Mouse (Mus musculus) olfactory bulb, adult 2 months (tissue): ENCODE data around the gene Fkbp1a. TPM values are rescaled to one million over a fixed set of nuclear protein-coding genes. Genes with fewer than 3 reads are reported as not detected.
A peak's percentile ranks its signal among the peaks of the same experiment; 100 is the strongest.

ENCODE experiments used
- H3K27ac ChIP-seq: fragments of 200-500 bp; 2 replicates; pipeline ENCODE4 v1.5.1; 2012; ENCODE audit warnings: low read depth, low read length; ENCODE audit not compliant: insufficient read depth
- H3K4me1 ChIP-seq: fragments of 200-500 bp; 2 replicates; pipeline ENCODE4 v1.6.1; 2012; ENCODE audit warnings: low read length; ENCODE audit not compliant: control insufficient read depth, insufficient read depth
- H3K4me3 ChIP-seq: fragments of 200-500 bp; 2 replicates; pipeline ENCODE4 v1.5.1; 2012; ENCODE audit warnings: mild to moderate bottlenecking, low read depth, low read length, moderate library complexity; ENCODE audit not compliant: insufficient read depth
- CTCF ChIP-seq: fragments of 200-500 bp; IDR thresholded peaks from 2 replicates; pipeline ENCODE4 v1.5.1; 2012; ENCODE audit warnings: low read depth, mild to moderate bottlenecking, low read length, moderate library complexity; ENCODE audit not compliant: insufficient read depth
- POLR2A ChIP-seq: fragments of 200-500 bp; IDR thresholded peaks from 2 replicates; pipeline ENCODE4 v1.6.1; 2012; ENCODE audit warnings: mild to moderate bottlenecking, low read depth, low read length, moderate library complexity; ENCODE audit not compliant: insufficient read depth
- WGBS: fragments of 180-500 bp; shearing (Covaris S2); methylation state at CpG from one replicate; pipeline ENCODE4 v1.1.7; 2018; 5-methylcytosine and 5-hydroxymethylcytosine counted together
- polyA plus RNA-seq: library from polyadenylated mRNA; stranded (reverse); fragments of >200 nt; gene quantifications from 2 replicates; pipeline ENCODE4 v1.2.4, GENCODE M21; 2012; ENCODE audit warnings: low replicate concordance; ENCODE audit not compliant: missing spikeins, insufficient read depth, insufficient read length

The Fkbp1a gene
- polyA plus RNA-seq, 1 experiment, result not detected

GRCm38 (mm10) chr2:151543063-151543895 is 996 bp downstream of the Fkbp1a start:
- under 1% methylated on average over 21 of the region's 21 CpGs for WGBS
- TF ChIP-seq POLR2A (no peak), CTCF (no peak)
- Histone ChIP-seq H3K4me3 (peak overlapping the region; percentile 87), H3K4me1 (peaks cover 28% of the 10 kb centered on the region), H3K27ac (peak overlapping the region; percentile 83)

GRCm38 (mm10) chr2:151544673-151545072 is 2.4 kb downstream of the Fkbp1a start:
- Histone ChIP-seq H3K4me3 (peak overlapping the region; percentile 41; the same call in 1 of the 2 replicates), H3K27ac (peak overlapping the region; percentile 73; the same call in 1 of the 2 replicates), H3K4me1 (peaks cover 32% of the 10 kb centered on the region)
- 16% methylated on average over 6 of the region's 6 CpGs for WGBS
- TF ChIP-seq POLR2A (no peak), CTCF (no peak)

GRCm38 (mm10) chr2:151546571-151546970 is 4.3 kb downstream of the Fkbp1a start:
- H3K4me1 ChIP-seq, result peaks cover 40% of the 10 kb centered on the region
- 66% methylated on average over 4 of the region's 4 CpGs for WGBS
- H3K4me3 ChIP-seq, result no peak overlapping the region
- TF ChIP-seq POLR2A (no peak), CTCF (no peak)
- no peak overlapping the region for H3K27ac ChIP-seq

DNA sequence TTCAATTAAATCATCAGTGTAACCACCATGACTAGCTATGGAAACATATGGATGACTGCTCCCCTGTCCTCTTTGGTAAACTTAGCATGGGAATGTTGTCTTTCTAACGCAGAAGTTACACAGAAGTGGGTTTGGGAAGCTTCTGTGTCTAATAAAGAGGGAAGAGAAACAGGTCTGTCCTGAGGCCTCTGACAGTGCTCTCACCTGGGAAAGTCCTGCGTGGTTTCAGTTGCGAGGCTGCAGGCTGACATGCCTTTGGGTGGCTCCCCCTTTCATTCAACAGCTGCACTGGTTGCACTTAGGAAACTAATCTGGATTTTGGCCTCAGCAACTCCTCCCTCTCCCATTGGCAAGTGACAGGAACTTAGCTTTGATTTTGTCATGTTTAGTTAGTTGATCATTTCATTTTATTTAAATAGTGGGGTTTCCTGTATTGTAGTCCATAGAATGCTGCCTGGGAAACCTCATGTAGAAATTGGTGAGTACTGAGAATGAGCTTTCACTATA is 7.4 kb downstream of the Fkbp1a start:
- H3K27ac ChIP-seq, result no peak overlapping the region
- 82% methylated on average over 3 of the region's 3 CpGs for WGBS
- TF ChIP-seq POLR2A (no peak), CTCF (no peak)
- peaks cover 31% of the 10 kb centered on the region for H3K4me1 ChIP-seq
- H3K4me3 ChIP-seq, result no peak overlapping the region

GRCm38 (mm10) chr2:151562930-151563921 is 20.9 kb downstream of the Fkbp1a start:
- no peak for TF ChIP-seq POLR2A
- WGBS, result 57% methylated on average over 7 of the region's 7 CpGs
- H3K4me1 ChIP-seq, result no peaks in the 10 kb centered on the region; the same call in 1 of the 2 replicates
- no peak overlapping the region for H3K27ac ChIP-seq
- H3K4me3 ChIP-seq, result no peak overlapping the region

- Histone ChIP-seq H3K4me1 (no peaks in the 10 kb centered on the region; the same call in 1 of the 2 replicates), H3K4me3 (no peak overlapping the region), H3K27ac (no peak overlapping the region)
- TF ChIP-seq POLR2A (no peak), CTCF (no peak)
- 76% methylated on average over 1 of the region's 1 CpGs for WGBS
These were observed 21.7 kb downstream of the Fkbp1a start for GRCm38 (mm10) chr2:151564006-151564405.

DNA sequence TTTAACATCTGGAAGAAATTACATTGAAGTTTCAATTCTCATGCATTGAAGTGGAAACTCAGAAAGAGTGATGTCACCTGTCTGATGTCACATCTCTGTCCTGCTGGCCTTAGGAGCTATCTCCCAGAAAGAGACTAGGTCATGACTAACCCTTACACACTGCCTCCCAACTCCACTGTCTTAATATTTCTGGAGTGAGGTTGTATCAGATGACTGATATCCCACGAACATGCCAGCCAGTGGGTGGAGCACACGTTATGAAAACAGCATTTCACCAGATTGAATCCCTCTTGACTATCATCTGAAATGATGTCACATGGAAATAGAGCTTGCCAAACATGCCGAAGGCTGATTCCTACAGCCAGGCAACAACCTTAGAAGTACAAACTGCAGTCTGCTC is 22.7 kb downstream of the Fkbp1a start:
- Histone ChIP-seq H3K4me3 (no peak overlapping the region), H3K27ac (no peak overlapping the region), H3K4me1 (no peaks in the 10 kb centered on the region; the same call in 1 of the 2 replicates)
- WGBS, result 67% methylated on average over 3 of the region's 3 CpGs
- TF ChIP-seq POLR2A (no peak), CTCF (no peak)

GRCm38 (mm10) chr2:151566856-151567255 is 24.6 kb downstream of the Fkbp1a start:
- Histone ChIP-seq H3K27ac (no peak overlapping the region), H3K4me1 (no peaks in the 10 kb centered on the region; the same call in 1 of the 2 replicates), H3K4me3 (no peak overlapping the region)
- TF ChIP-seq CTCF (no peak), POLR2A (no peak)
- 81% methylated on average over 6 of the region's 6 CpGs for WGBS

DNA sequence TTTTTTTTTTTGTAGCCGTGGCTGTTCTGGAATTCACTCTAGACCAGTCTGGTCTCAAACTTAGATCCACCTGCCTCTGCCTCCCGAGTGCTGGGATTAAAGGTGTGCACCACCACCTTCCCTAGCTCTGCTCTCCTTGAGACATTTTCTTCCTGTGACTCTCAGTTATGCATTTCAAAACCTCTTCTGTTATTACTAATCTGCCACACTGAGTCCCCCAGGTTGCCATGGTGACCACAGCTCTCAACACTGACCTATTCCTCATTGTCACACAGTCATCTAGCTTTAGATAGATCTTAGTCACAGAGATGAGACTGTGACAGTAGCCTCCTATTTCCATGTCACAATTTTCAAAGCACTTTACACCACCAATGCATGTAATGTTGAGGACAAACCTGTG is 27.2 kb downstream of the Fkbp1a start:
- 84% methylated on average over 2 of the region's 2 CpGs for WGBS
- no peak overlapping the region for H3K4me3 ChIP-seq
- TF ChIP-seq POLR2A, result no peak
- TF ChIP-seq CTCF, result no peak
- H3K27ac ChIP-seq, result no peak overlapping the region
- peaks cover 13% of the 10 kb centered on the region; the same call in 1 of the 2 replicates for H3K4me1 ChIP-seq
